7 mouse cellular contexts compared by ENCODE assay signal in the genomic region with DNA sequence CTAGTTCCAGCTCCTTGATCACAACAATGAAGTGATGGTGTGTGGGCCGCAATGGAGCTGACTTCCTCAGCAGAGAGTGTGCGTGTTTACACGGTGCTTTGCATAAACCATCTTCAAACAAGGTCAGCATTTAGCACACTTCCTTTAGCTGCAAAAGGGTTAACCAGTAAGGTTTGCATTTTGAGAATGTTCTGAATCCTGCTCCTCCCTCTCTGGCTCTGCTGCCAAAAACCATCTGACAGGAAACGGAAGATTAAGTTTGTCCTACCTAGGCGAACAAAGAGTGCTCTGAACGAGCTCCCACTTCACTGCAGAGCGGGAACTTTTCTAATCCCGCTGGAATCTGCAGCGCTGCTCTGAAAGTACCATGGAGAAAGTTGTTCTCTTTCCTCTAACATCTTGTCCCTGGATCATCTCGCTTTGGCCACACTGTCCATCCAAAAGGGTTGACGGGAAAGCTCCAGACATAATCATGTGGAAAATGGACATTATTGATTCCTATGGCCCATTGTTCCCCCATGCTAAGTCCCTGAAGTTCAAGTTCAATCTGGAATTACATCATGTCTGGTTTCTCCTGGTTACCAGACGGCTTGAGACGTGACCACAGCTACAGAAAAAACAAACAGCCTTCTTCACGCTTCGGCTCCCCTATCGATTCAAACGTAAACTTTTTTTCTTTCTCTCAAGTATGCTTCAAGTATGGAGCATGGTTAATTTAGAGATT.
DNase-seq lines count a peak whose midpoint lies in the region; ATAC-seq and TF ChIP-seq lines count a peak whose summit lies in the region.

No protein-coding gene starts in this region.

- TF ChIP-seq CTCF in stomach, postnatal 0 days (IDR thresholded peaks at IDR 0.05; ENCODE audit: low read depth), result no peak

- H3K4me2 ChIP-seq in heart, embryonic 13.5 days, result peak overlapping the region; percentile 53
- H3K4me2 ChIP-seq in kidney, embryonic 14.5 days (replicated peaks; ENCODE audit: low read depth, low read length), result peak overlapping the region; percentile 15; the same call in 1 of the 2 replicates
- peak overlapping the region; percentile 42 for H3K4me2 ChIP-seq in stomach, postnatal 0 days (replicated peaks; ENCODE audit: low read depth)

- WGBS in heart, embryonic 13.5 days, result 20% methylated on average over 17 of the region's 17 CpGs
- 10% methylated on average over 17 of the region's 17 CpGs for WGBS in kidney, embryonic 14.5 days
- WGBS in stomach, postnatal 0 days, result 4% methylated on average over 17 of the region's 17 CpGs

- no peaks in the 10 kb centered on the region for H3K27me3 ChIP-seq in heart, embryonic 13.5 days (replicated peaks)
- no peaks in the 10 kb centered on the region for H3K27me3 ChIP-seq in kidney, embryonic 14.5 days (ENCODE audit: control insufficient read depth, insufficient read depth, low read length)
- H3K27me3 ChIP-seq in stomach, postnatal 0 days (ENCODE audit: control insufficient read depth, insufficient read depth, low read length), result no peaks in the 10 kb centered on the region

- peak; percentile 46 for TF ChIP-seq EP300 in stomach, postnatal 0 days (optimal IDR thresholded peaks at IDR 0.05)

- H3K27ac ChIP-seq in heart, embryonic 13.5 days (replicated peaks), result peak overlapping the region; percentile 94
- H3K27ac ChIP-seq in kidney, embryonic 14.5 days (ENCODE audit: low read depth, low read length), result peak overlapping the region; percentile 82; the same call in 1 of the 2 replicates
- peak overlapping the region; percentile 75 for H3K27ac ChIP-seq in stomach, postnatal 0 days (replicated peaks)

- H3K9ac ChIP-seq in heart, embryonic 13.5 days, result peak overlapping the region; percentile 66; the same call in 1 of the 2 replicates
- H3K9ac ChIP-seq in kidney, embryonic 14.5 days (ENCODE audit: low read depth, low read length), result no peak overlapping the region
- H3K9ac ChIP-seq in stomach, postnatal 0 days (ENCODE audit: low read length), result peak overlapping the region; percentile 2; the same call in 1 of the 2 replicates

- ATAC-seq in heart, embryonic 13.5 days (ENCODE audit: extremely low read depth, insufficient number of reproducible peaks, low FRiP score, low TSS enrichment), result no peak
- peak; percentile 64; the same call in 1 of the 2 replicates for ATAC-seq in kidney, embryonic 14.5 days (ENCODE audit: low FRiP score, low TSS enrichment)
- peak; percentile 86 for ATAC-seq in stomach, postnatal 0 days (ENCODE audit: low FRiP score, low TSS enrichment)

- peak; percentile 14 for DNase-seq in adrenal gland, postnatal 25 days
- peak; percentile 51 for DNase-seq in embryo, embryonic 11.5 days (ENCODE audit: low read depth, low spot score)
- DNase-seq in lung, postnatal 4 days, result peak; percentile 62 to 73
- DNase-seq in stomach, postnatal 0 days (ENCODE audit: low spot score), result peak; percentile 64
- no peak for DNase-seq in layer of hippocampus, adult 9-11 months

- H3K4me3 ChIP-seq in heart, embryonic 13.5 days, result 0 out of 2 replicates have a peak overlapping the region, but pooled peaks have one; percentile 10
- H3K4me3 ChIP-seq in kidney, embryonic 14.5 days (ENCODE audit: low read length), result no peak overlapping the region
- H3K4me3 ChIP-seq in stomach, postnatal 0 days (ENCODE audit: low read depth, low read length), result 0 out of 2 replicates have a peak overlapping the region, but pooled peaks have one; percentile 0

- peaks cover 60% of the 10 kb centered on the region for H3K36me3 ChIP-seq in heart, embryonic 13.5 days
- peaks cover 3% of the 10 kb centered on the region; the same call in 1 of the 2 replicates for H3K36me3 ChIP-seq in kidney, embryonic 14.5 days (ENCODE audit: control insufficient read depth, insufficient read depth, low read length)
- no peaks in the 10 kb centered on the region for H3K36me3 ChIP-seq in stomach, postnatal 0 days (ENCODE audit: control insufficient read depth, insufficient read depth, low read length)

- 0 out of 2 replicates have a peak, but pooled peaks cover 5% of the 10 kb centered on the region for H3K9me3 ChIP-seq in heart, embryonic 13.5 days
- H3K9me3 ChIP-seq in kidney, embryonic 14.5 days (ENCODE audit: control insufficient read depth, low read length), result no peaks in the 10 kb centered on the region
- no peaks in the 10 kb centered on the region for H3K9me3 ChIP-seq in stomach, postnatal 0 days (ENCODE audit: control insufficient read depth, low read length)

- peaks cover 45% of the 10 kb centered on the region for H3K4me1 ChIP-seq in heart, embryonic 13.5 days
- H3K4me1 ChIP-seq in kidney, embryonic 14.5 days (ENCODE audit: control insufficient read depth, insufficient read depth, low read length), result peaks cover 24% of the 10 kb centered on the region; the same call in 1 of the 2 replicates
- no peaks in the 10 kb centered on the region for H3K4me1 ChIP-seq in stomach, postnatal 0 days (replicated peaks; ENCODE audit: control insufficient read depth, insufficient read depth)
